Mouse (Mus musculus) CH12.LX (cell line): ENCODE results near the gene Fgfr2. TPM values are rescaled to one million over a fixed set of nuclear protein-coding genes. Genes with fewer than 3 reads are reported as not detected.

Experiments used
- DNase-seq: peaks from one replicate; pipeline ENCODE4 v3.0.0-alpha.2; 2013; ENCODE audit errors: extremely low read depth
- H3K27ac ChIP-seq: 2 replicates; pipeline ENCODE4 v1.5.1; 2012; ENCODE audit warnings: low read depth, mild to moderate bottlenecking, control low read depth, moderate library complexity; ENCODE audit not compliant: insufficient read depth
- H3K27me3 ChIP-seq: replicated peaks from 2 replicates; pipeline ENCODE3; 2012; ENCODE audit warnings: inconsistent platforms
- H3K36me3 ChIP-seq, 2 experiments: replicated peaks in 1 of 2; 2 replicates each; pipeline versions ENCODE3 to v1.6.1; 2012; ENCODE audit warnings: inconsistent platforms in 1 of 2, low read length in 1 of 2, mild to moderate bottlenecking in 1 of 2, mixed read lengths in 1 of 2, moderate library complexity in 1 of 2; ENCODE audit not compliant: control insufficient read depth in 1 of 2, insufficient read depth in 1 of 2
- H3K4me1 ChIP-seq, 2 experiments: 2 replicates each; pipeline ENCODE4 v1.6.1; 2012; ENCODE audit warnings: inconsistent platforms in 1 of 2, moderate library complexity in 1 of 2; ENCODE audit not compliant: insufficient read depth in 2 of 2, control insufficient read depth in 1 of 2
- H3K4me2 ChIP-seq: 2 replicates; pipeline ENCODE4 v1.6.1; 2012; ENCODE audit warnings: low read depth, mild to moderate bottlenecking, control low read depth; ENCODE audit not compliant: poor library complexity, insufficient read depth, severe bottlenecking
- H3K4me3 ChIP-seq, 3 experiments: fragments of 150-350 bp in 1 of 3; sonication (generic) in 1 of 3; replicated peaks in 1 of 3; 2 replicates each; pipeline versions ENCODE3 to v1.5.1; 2011 to 2012; ENCODE audit warnings: low read depth in 2 of 3, low read length in 2 of 3, mild to moderate bottlenecking in 2 of 3, moderate library complexity in 2 of 3, control low read depth in 1 of 3, improper control_type of control experiment in 1 of 3, inconsistent platforms in 1 of 3, mixed read lengths in 1 of 3; ENCODE audit not compliant: poor library complexity in 1 of 3
- H3K79me2 ChIP-seq: replicated peaks from 2 replicates; pipeline ENCODE4 v1.6.1; 2012; ENCODE audit warnings: mild to moderate bottlenecking, moderate library complexity; ENCODE audit not compliant: control insufficient read depth, poor library complexity, insufficient read depth, severe bottlenecking; ENCODE audit errors: extremely low read depth
- H3K9ac ChIP-seq: 2 replicates; pipeline ENCODE4 v1.6.1; 2012; ENCODE audit warnings: low read depth, mild to moderate bottlenecking, control low read depth, moderate library complexity; ENCODE audit not compliant: insufficient read depth
- H3K9me3 ChIP-seq: replicated peaks from 2 replicates; pipeline ENCODE3; 2012; ENCODE audit warnings: low read length, inconsistent platforms, mixed read lengths
- CHD1 ChIP-seq: IDR thresholded peaks from 2 replicates; pipeline ENCODE4 v1.6.1; 2012; ENCODE audit warnings: low read depth, low read length, improper control_type of control experiment, inconsistent platforms
- E2F4 ChIP-seq: IDR thresholded peaks from 2 replicates; pipeline ENCODE4 v1.6.1; 2011; ENCODE audit warnings: low read depth, low read length, improper control_type of control experiment; ENCODE audit not compliant: insufficient replicate concordance
- EP300 ChIP-seq: IDR thresholded peaks from 2 replicates; pipeline ENCODE4 v1.6.1; 2011; ENCODE audit warnings: low read length, improper control_type of control experiment
- KAT2A ChIP-seq: IDR thresholded peaks from 2 replicates; pipeline ENCODE4 v1.6.1; 2012; ENCODE audit warnings: low read length, improper control_type of control experiment, inconsistent platforms; ENCODE audit not compliant: insufficient replicate concordance
- MEF2A ChIP-seq: IDR thresholded peaks from 2 replicates; pipeline ENCODE4 v1.6.1; 2014; ENCODE audit warnings: low read depth, mild to moderate bottlenecking, inconsistent platforms, low read length, improper control_type of control experiment, borderline replicate concordance
- POLR2A ChIP-seq: IDR thresholded peaks from 2 replicates; pipeline ENCODE4 v1.6.1; 2011; ENCODE audit warnings: low read depth, mild to moderate bottlenecking, improper control_type of control experiment, low read length
- POLR2AphosphoS2 ChIP-seq: IDR thresholded peaks from 2 replicates; pipeline ENCODE4 v1.6.1; 2011; ENCODE audit warnings: low read depth, low read length, improper control_type of control experiment
- RAD21 ChIP-seq: IDR thresholded peaks from 2 replicates; pipeline ENCODE4 v1.6.1; 2011; ENCODE audit warnings: low read depth, mild to moderate bottlenecking, low read length, improper control_type of control experiment, moderate library complexity
- SIN3A ChIP-seq: IDR thresholded peaks from 2 replicates; pipeline ENCODE4 v1.6.1; 2012; ENCODE audit warnings: low read length, improper control_type of control experiment, inconsistent platforms
- TBP ChIP-seq: conservative IDR thresholded peaks from 2 replicates; pipeline ENCODE4 v1.6.1; 2011; ENCODE audit warnings: low read depth, low read length, improper control_type of control experiment
- UBTF ChIP-seq: IDR thresholded peaks from 2 replicates; pipeline ENCODE4 v1.6.1; 2012; ENCODE audit warnings: low read depth, mild to moderate bottlenecking, inconsistent platforms, low read length, improper control_type of control experiment, moderate library complexity
- ZKSCAN1 ChIP-seq: IDR thresholded peaks from 2 replicates; pipeline ENCODE4 v1.6.1; 2012; ENCODE audit warnings: low read depth, inconsistent platforms, low read length, improper control_type of control experiment, borderline replicate concordance
- dilution Hi-C: fragments of 300-500 bp; cut with MboI; formaldehyde crosslinking; loops from 2 replicates; pipeline ENCODE4 v1.14.3; 2020; ENCODE audit warnings: low sequenced_read_pairs; ENCODE audit not compliant: extremely low pct_unique_long_range_greater_than_20kb, extremely low pct_ligation_motif_present
- in situ Hi-C: fragments of 300-500 bp; cut with MboI; formaldehyde crosslinking; loops from 3 replicates; pipeline ENCODE4 v1.14.3; 2019; ENCODE audit warnings: low sequenced_read_pairs, low pct_ligation_motif_present, low pct_unique_long_range_greater_than_20kb, mixed read lengths
- polyA plus RNA-seq: library from polyadenylated mRNA; unstranded; fragments of >175 nt; gene quantifications from 2 replicates; pipeline ENCODE4 v1.2.1, GENCODE M21; 2012; ENCODE audit warnings: low read depth; ENCODE audit not compliant: insufficient read length
- total RNA-seq, 2 experiments: library from RNA; depleted of rRNA; stranded (reverse); fragments of 300-350 nt in 1 of 2; fragments of >200 nt in 1 of 2; gene quantifications; 2 replicates each; pipeline ENCODE4 v1.2.3; 2012 to 2014

Gene Fgfr2
- total and polyA plus RNA-seq, 3 experiments, result not detected

- Histone ChIP-seq H3K27ac (no peak overlapping the region), H3K9ac (no peak overlapping the region), H3K4me1 (peaks cover 1 to 27% of the 10 kb centered on the region in 2 experiments), H3K4me2 (no peak overlapping the region), H3K9me3 (no peaks in the 10 kb centered on the region)
- in situ Hi-C loops, result no loop called here
- no peak for TF ChIP-seq CHD1
- TF ChIP-seq POLR2A, result no peak
- TF ChIP-seq TBP, result no peak
- TF ChIP-seq, all 38 proteins: peak for 0
- no peak for DNase-seq
- H3K36me3 ChIP-seq, result peaks cover 29 to 73% of the 10 kb centered on the region in 2 experiments
- dilution Hi-C loops, result no loop called here
- no peaks in the 10 kb centered on the region for H3K27me3 ChIP-seq
- H3K4me3 ChIP-seq, result no peak overlapping the region
- no peaks in the 10 kb centered on the region for H3K79me2 ChIP-seq
These were observed 380.2 kb downstream of the Fgfr2 start for GRCm38 (mm10) chr7:132742912-132743311.

- H3K4me1 ChIP-seq, result peaks cover 20 to 33% of the 10 kb centered on the region in 2 experiments
These were observed 383.3 kb downstream of the Fgfr2 start for GRCm38 (mm10) chr7:132739829-132740228.

GRCm38 (mm10) chr7:132738844-132739243 lies 384.3 kb downstream of the Fgfr2 start:
- Histone ChIP-seq H3K27ac (no peak overlapping the region), H3K4me2 (no peak overlapping the region), H3K9ac (no peak overlapping the region), H3K79me2 (no peaks in the 10 kb centered on the region), H3K4me1 (peaks cover 20 to 43% of the 10 kb centered on the region in 2 experiments), H3K27me3 (no peaks in the 10 kb centered on the region), H3K4me3 (no peak overlapping the region), H3K36me3 (peaks cover 39 to 77% of the 10 kb centered on the region in 2 experiments), H3K9me3 (no peaks in the 10 kb centered on the region)
- TF ChIP-seq UBTF (no peak), RAD21 (no peak), MEF2A (no peak), KAT2A (no peak)
- dilution Hi-C loops, result no loop called here
- in situ Hi-C loops, result no loop called here
- no peak for DNase-seq

More at GRCm38 (mm10) chr7:132739829-132740228, 383.3 kb downstream of the Fgfr2 start:
- dilution Hi-C loops (no loop called here), in situ Hi-C loops (no loop called here)
- TF ChIP-seq SIN3A (no peak), ZKSCAN1 (no peak), E2F4 (no peak), POLR2AphosphoS2 (no peak), MEF2A (no peak), EP300 (no peak)
- Histone ChIP-seq H3K4me2 (no peak overlapping the region), H3K79me2 (no peaks in the 10 kb centered on the region), H3K27me3 (no peaks in the 10 kb centered on the region), H3K4me3 (no peak overlapping the region), H3K27ac (no peak overlapping the region), H3K9me3 (no peaks in the 10 kb centered on the region), H3K9ac (no peak overlapping the region), H3K36me3 (peaks cover 31 to 67% of the 10 kb centered on the region in 2 experiments)
- DNase-seq, result no peak
